ENCODE assay signal across 8 mouse cellular contexts in genomic region chr15:11906021-11906570, GRCm38 (mm10). TPM values are rescaled to one million over a fixed set of nuclear protein-coding genes. Genes with fewer than 3 reads are reported as not detected.
DNase-seq lines count a peak whose midpoint lies in the region; ATAC-seq and TF ChIP-seq lines count a peak whose summit lies in the region.

No protein-coding gene starts in this region.

- no peak for TF ChIP-seq CTCF in lung, embryonic 14.5 days (IDR thresholded peaks at IDR 0.05; ENCODE audit: low read depth)

- peak overlapping the region; percentile 90 for H3K27ac ChIP-seq in heart, embryonic 13.5 days (replicated peaks)
- peak overlapping the region; percentile 84 for H3K27ac ChIP-seq in kidney, embryonic 16.5 days (ENCODE audit: low read length)
- peak overlapping the region; percentile 90 for H3K27ac ChIP-seq in lung, embryonic 14.5 days (ENCODE audit: low read depth)

- H3K4me1 ChIP-seq in erythroblast, embryonic 14.5 days (ENCODE audit: control insufficient read depth): no peaks in the 10 kb centered on the region
- peaks cover 29% of the 10 kb centered on the region for H3K4me1 ChIP-seq in heart, embryonic 13.5 days
- H3K4me1 ChIP-seq in kidney, embryonic 16.5 days (ENCODE audit: insufficient read depth, low read length): peaks cover 19% of the 10 kb centered on the region
- peaks cover 4% of the 10 kb centered on the region for H3K4me1 ChIP-seq in lung, embryonic 14.5 days (ENCODE audit: insufficient read depth)

- DNase-seq in embryo, embryonic 11 days: peak; percentile 72
- DNase-seq in lung, embryonic 14.5 days: peak; percentile 84
- peak; percentile 36 to 43 for DNase-seq in right cerebral cortex, adult 2 months (ENCODE audit: low spot score in 2 of 2)
- no peak for DNase-seq in cerebellum, adult 8-10 months

- no peaks in the 10 kb centered on the region for H3K36me3 ChIP-seq in erythroblast, embryonic 14.5 days (ENCODE audit: control insufficient read depth)
- no peaks in the 10 kb centered on the region for H3K36me3 ChIP-seq in heart, embryonic 13.5 days
- H3K36me3 ChIP-seq in kidney, embryonic 16.5 days (ENCODE audit: insufficient read depth, low read length): no peaks in the 10 kb centered on the region
- no peaks in the 10 kb centered on the region for H3K36me3 ChIP-seq in lung, embryonic 14.5 days (ENCODE audit: insufficient read depth)

- no peak for ATAC-seq in erythroblast, adult 5-6 weeks (replicated peaks; ENCODE audit: low FRiP score, poor library complexity, severe bottlenecking)
- no peak for ATAC-seq in heart, embryonic 13.5 days (ENCODE audit: extremely low read depth, insufficient number of reproducible peaks, low FRiP score, low TSS enrichment)
- ATAC-seq in kidney, embryonic 16.5 days (ENCODE audit: low FRiP score, low TSS enrichment): peak; percentile 32; the same call in 1 of the 2 replicates
- ATAC-seq in lung, embryonic 14.5 days (ENCODE audit: insufficient read depth): peak; percentile 42

- peaks cover 55% of the 10 kb centered on the region for H3K27me3 ChIP-seq in erythroblast, embryonic 14.5 days (ENCODE audit: control insufficient read depth)
- H3K27me3 ChIP-seq in heart, embryonic 13.5 days (replicated peaks): peaks cover 7% of the 10 kb centered on the region; the same call in 1 of the 2 replicates
- H3K27me3 ChIP-seq in kidney, embryonic 16.5 days (ENCODE audit: insufficient read depth, low read length): peaks cover 22% of the 10 kb centered on the region; the same call in 1 of the 2 replicates
- peaks cover 14% of the 10 kb centered on the region; the same call in 1 of the 2 replicates for H3K27me3 ChIP-seq in lung, embryonic 14.5 days (ENCODE audit: insufficient read depth, low read length)

- H3K4me3 ChIP-seq in erythroblast, embryonic 14.5 days (replicated peaks): peak overlapping the region; percentile 49
- peak overlapping the region; percentile 75 for H3K4me3 ChIP-seq in heart, embryonic 13.5 days
- peak overlapping the region; percentile 56 for H3K4me3 ChIP-seq in kidney, embryonic 16.5 days (ENCODE audit: low read length)
- peak overlapping the region; percentile 61 for H3K4me3 ChIP-seq in lung, embryonic 14.5 days (ENCODE audit: low read depth, low read length)

- peak overlapping the region; percentile 86 for H3K9ac ChIP-seq in heart, embryonic 13.5 days
- peak overlapping the region; percentile 62 for H3K9ac ChIP-seq in kidney, embryonic 16.5 days (replicated peaks; ENCODE audit: low read length)
- H3K9ac ChIP-seq in lung, embryonic 14.5 days: peak overlapping the region; percentile 74

- no peaks in the 10 kb centered on the region for H3K9me3 ChIP-seq in erythroblast, embryonic 14.5 days (ENCODE audit: control insufficient read depth, low read length)
- no peaks in the 10 kb centered on the region for H3K9me3 ChIP-seq in heart, embryonic 13.5 days
- no peaks in the 10 kb centered on the region for H3K9me3 ChIP-seq in kidney, embryonic 16.5 days (ENCODE audit: low read length)
- no peaks in the 10 kb centered on the region for H3K9me3 ChIP-seq in lung, embryonic 14.5 days (ENCODE audit: low read depth, low read length)

- peak overlapping the region; percentile 97 for H3K4me2 ChIP-seq in heart, embryonic 13.5 days
- peak overlapping the region; percentile 93 for H3K4me2 ChIP-seq in kidney, embryonic 16.5 days (replicated peaks; ENCODE audit: low read depth, low read length)
- H3K4me2 ChIP-seq in lung, embryonic 14.5 days: peak overlapping the region; percentile 80

- WGBS in heart, embryonic 13.5 days: under 1% methylated on average over 36 of the region's 36 CpGs
- under 1% methylated on average over 36 of the region's 36 CpGs for WGBS in kidney, embryonic 16.5 days
- WGBS in lung, embryonic 14.5 days: under 1% methylated on average over 36 of the region's 36 CpGs

RNA-seq across cellular contexts. Expression of gene Npr3, which starts 1.0 kb away (rescaled TPM):
- polyA plus RNA-seq in erythroblast, embryonic 14.5 days (2012): not detected in 2 replicates
- total RNA-seq in erythroblast, adult 5-6 weeks (2015; ENCODE audit: low replicate concordance): not detected in 2 replicates
- total RNA-seq in erythroblast, adult 5-6 weeks (2017; ENCODE audit: low replicate concordance): not detected in 2 replicates
- 9.1 and 9.9 TPM in 2 replicates for polyA plus RNA-seq in heart, embryonic 13.5 days (2015; fragmentation: Nextera tagmentation; extraction: Ambion mirVana)
- 5.9 and 7.7 TPM in 2 replicates for polyA plus RNA-seq in kidney, embryonic 16.5 days (2015; fragmentation: Nextera tagmentation; extraction: Ambion mirVana)
- 11.2 and 11.3 TPM in 2 replicates for polyA plus RNA-seq in lung, embryonic 14.5 days (2014; fragmentation: Nextera tagmentation; extraction: Ambion mirVana)

Comparison
In these comparisons a context has a peak if more than half of its experiments do, and no peak if none do; other contexts are left out.
1. ATAC-seq: peak in kidney, embryonic 16.5 days (single experiment) and lung, embryonic 14.5 days (single experiment); none in erythroblast, adult 5-6 weeks (single experiment) and heart, embryonic 13.5 days (single experiment).
2. Peak in every context shown above with its lines, with median percentiles within 50 percentile points of each other: H3K4me3 ChIP-seq, H3K27ac ChIP-seq, H3K4me2 ChIP-seq and H3K9ac ChIP-seq.